Mouse (Mus musculus) intestine, embryonic 14.5 days (tissue): ENCODE data around the gene Fcrls. TPM values are rescaled to one million over a fixed set of nuclear protein-coding genes. Genes with fewer than 3 reads are reported as not detected.

Experiments
- ATAC-seq: fragments of 200-750 bp; cut with Nextera tagmentation; replicated peaks from 2 replicates; pipeline ENCODE4 v1.8.0; 2017; ENCODE audit warnings: low read depth, moderate number of reproducible peaks, moderate TSS enrichment, moderate library complexity; ENCODE audit not compliant: low FRiP score, low TSS enrichment
- DNase-seq: peaks from one replicate; pipeline ENCODE4 v3.0.0-alpha.2; 2018; ENCODE audit warnings: low spot score
- H3K27ac ChIP-seq: fragments of 300-500 bp; sonication (generic); 2 replicates; pipeline ENCODE4 v1.5.1; 2014; ENCODE audit warnings: low read depth, mild to moderate bottlenecking, control low read depth
- H3K27me3 ChIP-seq: fragments of 300-500 bp; sonication (generic); replicated peaks from 2 replicates; pipeline ENCODE4 v1.6.1; 2014; ENCODE audit warnings: low read length, control low read depth; ENCODE audit not compliant: control insufficient read depth, insufficient read depth
- H3K36me3 ChIP-seq: fragments of 300-500 bp; sonication (generic); 2 replicates; pipeline ENCODE4 v1.6.1; 2014; ENCODE audit warnings: low read length, control low read depth; ENCODE audit not compliant: control insufficient read depth, insufficient read depth
- H3K4me1 ChIP-seq: fragments of 300-500 bp; sonication (generic); replicated peaks from 2 replicates; pipeline ENCODE4 v1.6.1; 2014; ENCODE audit warnings: low read length, control low read depth, mixed read lengths; ENCODE audit not compliant: control insufficient read depth, insufficient read depth
- H3K4me2 ChIP-seq: fragments of 300-500 bp; sonication (generic); 2 replicates; pipeline ENCODE4 v1.6.1; 2014; ENCODE audit warnings: low read length
- H3K4me3 ChIP-seq: fragments of 300-500 bp; sonication (generic); 2 replicates; pipeline ENCODE4 v1.5.1; 2014; ENCODE audit warnings: low read depth, low read length, control low read depth, mixed read lengths
- H3K9ac ChIP-seq: fragments of 300-500 bp; sonication (generic); 2 replicates; pipeline ENCODE4 v1.6.1; 2014; ENCODE audit warnings: mild to moderate bottlenecking, low read length
- H3K9me3 ChIP-seq: fragments of 300-500 bp; sonication (generic); 2 replicates; pipeline ENCODE4 v1.6.1; 2016; ENCODE audit warnings: low read length, control low read depth; ENCODE audit not compliant: control insufficient read depth
- WGBS: fragments of 180-500 bp; shearing (Covaris S2); extraction: QIAGEN DNeasy Blood & Tissue Kit; methylation state at CpG from one replicate; pipeline ENCODE4 v1.1.7; 2014; 5-methylcytosine and 5-hydroxymethylcytosine counted together
- polyA plus RNA-seq: library from polyadenylated mRNA; unstranded; fragments of >200 nt; fragmentation: Nextera tagmentation; extraction: Ambion mirVana; gene quantifications from 2 replicates; pipeline ENCODE4 v1.2.1, GENCODE M21; 2014

Gene Fcrls
- polyA plus RNA-seq, result 7.4 and 9.4 TPM in 2 replicates

GRCm38 (mm10) chr3:87263436-87263835 is at the start of gene Fcrls:
TSS of gene Fcrls (minus strand) at chr3:87263738.
- no peak for ATAC-seq
- no peak for DNase-seq
- H3K27me3 ChIP-seq, result no peaks in the 10 kb centered on the region
- H3K9ac ChIP-seq, result no peak within 1 kb of the TSS
- no peak within 1 kb of the TSS for H3K27ac ChIP-seq
- H3K4me3 ChIP-seq, result no peak within 1 kb of the TSS
- H3K36me3 ChIP-seq, result no peaks in the 10 kb centered on the region
- H3K9me3 ChIP-seq, result no peaks in the 10 kb centered on the region
- no peaks in the 10 kb centered on the region for H3K4me1 ChIP-seq
- WGBS, result 86% methylated on average over 7 of the region's 7 CpGs
- no peak within 1 kb of the TSS for H3K4me2 ChIP-seq

- no peak overlapping the region for H3K27ac ChIP-seq
- no peaks in the 10 kb centered on the region for H3K4me1 ChIP-seq
- no peak overlapping the region for H3K4me3 ChIP-seq
- no peak overlapping the region for H3K9ac ChIP-seq
- DNase-seq (no peak), ATAC-seq (no peak)
- no peaks in the 10 kb centered on the region for H3K36me3 ChIP-seq
- no peak overlapping the region for H3K4me2 ChIP-seq
- H3K27me3 ChIP-seq, result no peaks in the 10 kb centered on the region
- WGBS, result 66% methylated on average over 2 of the region's 2 CpGs
- H3K9me3 ChIP-seq, result no peaks in the 10 kb centered on the region
These were observed 46.4 kb upstream of the Fcrls start for GRCm38 (mm10) chr3:87309922-87310321.

- no peaks in the 10 kb centered on the region for H3K36me3 ChIP-seq
- H3K4me3 ChIP-seq, result no peak overlapping the region
- H3K9ac ChIP-seq, result no peak overlapping the region
- 75% methylated on average over 5 of the region's 5 CpGs for WGBS
- ATAC-seq (no peak), DNase-seq (no peak)
- H3K27ac ChIP-seq, result no peak overlapping the region
- no peaks in the 10 kb centered on the region for H3K9me3 ChIP-seq
- no peak overlapping the region for H3K4me2 ChIP-seq
- H3K4me1 ChIP-seq, result no peaks in the 10 kb centered on the region
- no peaks in the 10 kb centered on the region for H3K27me3 ChIP-seq
These were observed 36.4 kb upstream of the Fcrls start for GRCm38 (mm10) chr3:87299901-87300300.

- Histone ChIP-seq H3K36me3 (no peaks in the 10 kb centered on the region), H3K4me1 (no peaks in the 10 kb centered on the region), H3K9me3 (no peaks in the 10 kb centered on the region), H3K4me3 (no peak overlapping the region), H3K9ac (no peak overlapping the region), H3K27me3 (no peaks in the 10 kb centered on the region), H3K4me2 (no peak overlapping the region), H3K27ac (no peak overlapping the region)
- 65% methylated on average over 2 of the region's 2 CpGs for WGBS
- DNase-seq (no peak), ATAC-seq (no peak)
These were observed 10.8 kb upstream of the Fcrls start for GRCm38 (mm10) chr3:87274372-87274771.

GRCm38 (mm10) chr3:87266581-87266980 is 3.0 kb upstream of the Fcrls start:
- 78% methylated on average over 5 of the region's 5 CpGs for WGBS
- no peak for ATAC-seq
- Histone ChIP-seq H3K4me1 (no peaks in the 10 kb centered on the region), H3K4me3 (no peak overlapping the region), H3K27me3 (no peaks in the 10 kb centered on the region), H3K4me2 (no peak overlapping the region), H3K9me3 (no peaks in the 10 kb centered on the region), H3K27ac (no peak overlapping the region), H3K36me3 (no peaks in the 10 kb centered on the region), H3K9ac (no peak overlapping the region)
- no peak for DNase-seq

- 88% methylated on average over 10 of the region's 10 CpGs for WGBS
- DNase-seq, result no peak
- H3K27ac ChIP-seq, result no peak overlapping the region
- no peak overlapping the region for H3K4me3 ChIP-seq
- H3K36me3 ChIP-seq, result no peaks in the 10 kb centered on the region
- H3K27me3 ChIP-seq, result no peaks in the 10 kb centered on the region
- H3K4me1 ChIP-seq, result no peaks in the 10 kb centered on the region
- no peak overlapping the region for H3K4me2 ChIP-seq
- H3K9me3 ChIP-seq, result no peaks in the 10 kb centered on the region
- no peak overlapping the region for H3K9ac ChIP-seq
- ATAC-seq, result no peak
These were observed 8.3 kb downstream of the Fcrls start for GRCm38 (mm10) chr3:87255239-87255638.

GRCm38 (mm10) chr3:87249571-87249970 is 14.0 kb downstream of the Fcrls start:
- DNase-seq, result no peak
- H3K4me1 ChIP-seq, result no peaks in the 10 kb centered on the region
- no peaks in the 10 kb centered on the region for H3K36me3 ChIP-seq
- H3K27me3 ChIP-seq, result no peaks in the 10 kb centered on the region
- ATAC-seq, result no peak
- no peak overlapping the region for H3K4me2 ChIP-seq
- no peak overlapping the region for H3K27ac ChIP-seq
- no peaks in the 10 kb centered on the region for H3K9me3 ChIP-seq
- 80% methylated on average over 6 of the region's 6 CpGs for WGBS
- no peak overlapping the region for H3K4me3 ChIP-seq
- no peak overlapping the region for H3K9ac ChIP-seq

GRCm38 (mm10) chr3:87247292-87247691 is 16.2 kb downstream of the Fcrls start:
- H3K27ac ChIP-seq, result no peak overlapping the region
- no peaks in the 10 kb centered on the region for H3K27me3 ChIP-seq
- H3K9ac ChIP-seq, result no peak overlapping the region
- H3K36me3 ChIP-seq, result no peaks in the 10 kb centered on the region
- H3K9me3 ChIP-seq, result no peaks in the 10 kb centered on the region
- H3K4me3 ChIP-seq, result no peak overlapping the region
- H3K4me1 ChIP-seq, result no peaks in the 10 kb centered on the region
- no peak overlapping the region for H3K4me2 ChIP-seq
- 72% methylated on average over 3 of the region's 3 CpGs for WGBS
- no peak for DNase-seq
- ATAC-seq, result no peak

- ATAC-seq, result no peak
- no peak overlapping the region for H3K4me3 ChIP-seq
- no peaks in the 10 kb centered on the region for H3K4me1 ChIP-seq
- no peaks in the 10 kb centered on the region for H3K9me3 ChIP-seq
- H3K27me3 ChIP-seq, result no peaks in the 10 kb centered on the region
- peak; percentile 57 for DNase-seq
- H3K27ac ChIP-seq, result no peak overlapping the region
- H3K4me2 ChIP-seq, result no peak overlapping the region
- WGBS, result 3% methylated on average over 2 of the region's 2 CpGs
- no peaks in the 10 kb centered on the region for H3K36me3 ChIP-seq
- no peak overlapping the region for H3K9ac ChIP-seq
These were observed 19.9 kb downstream of the Fcrls start for GRCm38 (mm10) chr3:87243654-87244053.
